23 mouse cellular contexts compared by ENCODE assay signal in the genomic region with DNA sequence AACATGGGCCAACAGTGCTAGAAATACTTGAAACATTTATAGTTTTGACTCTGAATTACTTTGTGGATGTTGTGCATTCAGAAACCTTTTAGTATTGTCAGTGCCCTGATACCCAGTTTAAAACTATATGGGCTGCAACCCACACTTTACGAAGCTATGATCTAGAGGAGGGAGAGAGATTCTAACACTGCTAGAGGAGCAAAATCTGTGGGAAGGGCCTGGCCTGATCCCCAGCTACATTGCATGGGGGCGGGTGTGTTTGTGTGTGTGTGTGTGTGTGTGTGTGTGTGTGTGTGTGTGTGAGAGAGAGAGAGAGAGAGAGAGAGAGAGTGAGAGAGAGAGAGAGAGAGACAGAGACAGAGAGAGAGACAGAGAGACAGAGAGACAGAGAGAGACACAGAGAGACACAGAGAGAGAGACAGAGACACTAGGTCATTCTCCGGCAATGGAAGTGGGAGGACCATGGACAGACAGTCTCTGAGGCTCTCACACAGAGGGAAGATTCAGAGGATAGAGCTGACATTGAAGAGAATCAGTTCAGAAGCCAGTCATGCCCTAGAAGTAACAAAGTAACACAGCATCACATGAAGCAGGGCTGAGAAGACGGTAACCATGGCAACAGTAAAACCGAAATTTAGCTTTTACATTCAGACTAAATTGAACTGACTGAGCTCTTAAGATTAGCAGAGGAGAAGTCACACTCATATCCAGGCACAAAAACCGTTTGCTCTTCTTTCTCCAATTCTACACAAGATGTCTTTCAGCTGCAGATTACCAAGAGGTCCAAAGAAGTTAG.
DNase-seq lines count a peak whose midpoint lies in the region; ATAC-seq and TF ChIP-seq lines count a peak whose summit lies in the region.
"Had no signal": no experiment of that assay in that cellular context is flagged by ENCODE, and none has a peak within 500 bp of the region (broad histone marks: within the 10 kb centered on the region; RNA-seq: fewer than 3 reads in every experiment).

No protein-coding gene starts in this region.

- H3K36me3 ChIP-seq in neural tube, embryonic 15.5 days: no peaks in the 10 kb centered on the region
- H3K36me3 ChIP-seq: embryonic facial prominence, embryonic 13.5 days; G1E; limb, embryonic 10.5 days had no signal

- ATAC-seq in neural tube, embryonic 15.5 days (ENCODE audit: low FRiP score): peak; percentile 71
- ATAC-seq: CD4-positive, CD25-positive, alpha-beta regulatory T cell, adult 4 months; intestine, postnatal 0 days had no signal

- no peak for TF ChIP-seq CTCF in layer of hippocampus, adult 2 months (conservative IDR thresholded peaks at IDR 0.05)

- intact Hi-C loops in left cerebral cortex, postnatal 14 days (cut with DNase I): no loop called here

- no peak overlapping the region for H3K9ac ChIP-seq in neural tube, embryonic 15.5 days (replicated peaks)
- H3K9ac ChIP-seq: embryonic facial prominence, embryonic 13.5 days had no signal

- no peaks in the 10 kb centered on the region for H3K4me1 ChIP-seq in neural tube, embryonic 15.5 days
- H3K4me1 ChIP-seq: embryonic facial prominence, embryonic 13.5 days; limb, embryonic 10.5 days had no signal

- WGBS in neural tube, embryonic 15.5 days: 80% methylated on average over 6 of the region's 6 CpGs

- H3K4me3 ChIP-seq in layer of hippocampus, adult 2 months: no peak overlapping the region
- H3K4me3 ChIP-seq in neural tube, embryonic 15.5 days (replicated peaks): no peak overlapping the region
- H3K4me3 ChIP-seq: embryonic facial prominence, embryonic 13.5 days; gastrocnemius, adult 2 months; limb, embryonic 10.5 days had no signal

- peak overlapping the region; percentile 49; the same call in 1 of the 2 replicates for H3K27ac ChIP-seq in layer of hippocampus, adult 2 months
- H3K27ac ChIP-seq in neural tube, embryonic 15.5 days (replicated peaks): 0 out of 2 replicates have a peak overlapping the region, but pooled peaks have one; percentile 14
- H3K27ac ChIP-seq: embryonic facial prominence, embryonic 13.5 days; gastrocnemius, adult 2 months; kidney, postnatal 0 days; limb, embryonic 10.5 days had no signal

- no peaks in the 10 kb centered on the region for H3K27me3 ChIP-seq in neural tube, embryonic 15.5 days (replicated peaks)
- H3K27me3 ChIP-seq: embryonic facial prominence, embryonic 13.5 days had no signal

- DNase-seq in embryo, embryonic 10 days (ENCODE audit: low spot score): peak; percentile 10
- DNase-seq in embryo, embryonic 10.5 days (ENCODE audit: low spot score): no peak
- peak in 1 of 2 experiments; percentile 59 for DNase-seq in layer of hippocampus, adult 2 months (ENCODE audit: low spot score in 2 of 2)
- no peak for DNase-seq in layer of hippocampus, adult 11-12 months (ENCODE audit: low spot score)
- DNase-seq in neural tube, embryonic 10.5 days (ENCODE audit: extremely low spot score, low spot score): no peak
- DNase-seq in left cerebral cortex, postnatal 14 days (ENCODE audit: low spot score in 2 of 2): peak; percentile 33 to 77
- no peak for DNase-seq in urinary bladder, adult 2 months (ENCODE audit: low spot score)
- DNase-seq: cerebellum, adult 18-20 months; gastrocnemius, adult 2 months; heart, adult 11 months; heart, postnatal 4 days; lung, adult 2 months; lung, postnatal 36 days; right cerebral cortex, postnatal 4 days; thymus, adult 2 months had no signal

- H3K4me2 ChIP-seq in neural tube, embryonic 15.5 days: no peak overlapping the region
- H3K4me2 ChIP-seq: embryonic facial prominence, embryonic 13.5 days; liver, embryonic 11.5 days had no signal

- H3K9me3 ChIP-seq in neural tube, embryonic 15.5 days (replicated peaks): no peaks in the 10 kb centered on the region
- H3K9me3 ChIP-seq: embryonic facial prominence, embryonic 13.5 days; limb, embryonic 10.5 days had no signal

Comparison
In these comparisons a context has a peak if more than half of its experiments do, and no peak if none do; other contexts are left out.
1. DNase-seq: peak in embryo, embryonic 10 days (single experiment) and left cerebral cortex, postnatal 14 days (2 of 2); none in embryo, embryonic 10.5 days (single experiment), layer of hippocampus, adult 11-12 months (single experiment), neural tube, embryonic 10.5 days (single experiment) and urinary bladder, adult 2 months (single experiment).